Mouse (Mus musculus) retina, postnatal 1 day (tissue): ENCODE results near the gene Vps37b.

Experiments used
- DNase-seq: peaks from one replicate; pipeline ENCODE4 v3.0.0-alpha.2; 2012

The Vps37b gene

DNA sequence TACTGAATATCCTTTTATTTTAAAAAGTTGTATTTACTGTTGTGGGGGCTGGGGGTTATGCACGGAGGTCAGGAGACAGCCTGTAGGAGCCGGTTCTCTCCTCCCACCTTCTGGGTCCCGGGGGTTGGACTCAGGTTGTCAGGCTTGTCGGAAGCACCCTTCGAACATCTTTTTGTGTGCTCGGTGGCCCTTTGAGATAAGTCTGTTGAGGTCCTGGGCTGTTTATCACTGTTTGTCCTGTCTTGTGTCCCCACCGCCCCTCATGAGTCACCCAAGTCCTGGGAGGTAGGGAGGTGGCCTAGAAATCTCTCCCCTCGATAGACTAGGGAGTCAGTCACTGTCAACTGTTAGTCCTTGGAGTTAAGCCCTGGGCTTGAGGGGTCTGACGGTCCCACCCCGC, 33.7 kb downstream of the Vps37b start:
- DNase-seq = no peak

DNA sequence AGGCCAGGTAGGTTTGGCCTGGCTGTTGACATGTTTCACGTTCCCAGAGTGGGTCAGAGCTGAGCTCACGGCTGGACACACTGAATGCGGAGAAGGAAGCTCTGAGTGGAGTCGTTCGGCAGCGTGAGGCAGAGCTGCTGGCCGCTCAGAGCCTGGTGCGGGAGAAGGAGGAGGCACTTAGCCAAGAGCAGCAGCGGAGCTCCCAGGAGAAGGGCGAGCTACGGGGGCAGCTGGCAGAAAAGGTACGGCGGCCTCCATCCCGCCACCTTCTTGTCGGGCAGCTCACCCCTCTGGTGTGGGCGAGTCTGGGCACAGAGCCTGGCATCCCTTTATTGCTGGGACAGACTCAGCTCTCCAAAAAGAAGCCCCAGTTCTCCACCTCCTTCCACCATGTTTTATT, 34.3 kb downstream of the Vps37b start:
- peak; percentile 19 for DNase-seq

DNA sequence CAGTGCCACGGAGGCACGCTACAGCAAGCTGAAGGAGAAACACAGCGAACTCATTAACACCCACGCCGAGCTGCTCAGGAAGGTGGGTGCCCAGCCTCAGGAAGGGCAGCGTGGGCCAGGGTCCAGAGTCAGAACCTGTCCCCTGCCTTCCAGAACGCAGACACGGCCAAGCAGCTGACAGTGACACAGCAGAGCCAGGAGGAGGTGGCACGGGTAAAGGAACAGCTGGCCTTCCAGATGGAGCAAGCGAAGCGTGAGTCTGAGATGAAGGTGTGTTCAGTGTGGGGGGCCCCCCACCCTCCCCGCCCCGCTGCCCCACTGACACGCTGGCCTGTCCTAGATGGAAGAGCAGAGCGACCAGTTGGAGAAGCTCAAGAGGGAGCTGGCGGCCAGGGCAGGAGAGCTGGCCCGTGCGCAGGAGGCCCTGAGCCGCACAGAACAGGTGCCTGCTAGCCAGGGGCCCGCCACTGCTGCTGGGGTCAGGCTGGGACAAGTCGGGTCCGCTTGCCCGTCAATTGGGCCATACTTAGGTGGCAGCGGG, 34.8 kb downstream of the Vps37b start:
- DNase-seq = peak; percentile 56

DNA sequence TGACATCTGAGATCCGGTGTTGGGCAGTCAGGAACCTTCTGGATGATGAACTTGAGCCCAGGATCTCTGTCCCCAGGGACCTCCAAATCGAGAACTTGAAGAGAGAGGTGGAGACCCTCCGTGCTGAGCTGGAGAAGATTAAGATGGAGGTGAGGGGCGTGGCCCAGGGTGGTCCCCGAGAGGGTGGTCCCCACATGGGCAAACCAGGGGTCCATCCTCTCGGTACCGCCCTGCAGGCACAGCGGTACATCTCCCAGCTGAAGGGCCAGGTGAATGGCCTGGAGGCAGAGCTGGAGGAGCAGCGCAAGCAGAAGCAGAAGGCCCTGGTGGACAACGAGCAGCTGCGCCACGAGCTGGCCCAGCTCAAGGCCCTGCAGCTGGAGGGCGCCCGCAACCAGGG, 35.4 kb downstream of the Vps37b start:
- DNase-seq = no peak

DNA sequence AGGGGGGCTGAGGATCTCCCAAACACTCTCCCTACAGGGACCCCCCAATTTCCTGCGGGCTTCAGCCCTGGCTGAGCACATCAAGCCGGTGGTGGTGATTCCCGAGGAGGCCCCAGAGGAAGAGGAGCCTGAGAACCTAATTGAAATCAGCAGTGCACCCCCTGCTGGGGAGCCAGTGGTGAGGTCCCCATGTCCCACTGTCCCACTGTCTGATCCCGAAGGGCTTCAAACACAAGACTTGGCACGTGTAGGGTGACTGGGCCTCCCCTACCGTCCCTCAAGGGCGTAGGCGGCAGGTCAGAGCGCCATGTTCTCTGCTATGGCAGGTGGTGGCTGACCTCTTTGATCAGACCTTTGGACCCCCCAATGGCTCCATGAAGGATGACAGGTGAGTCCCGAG, 35.9 kb downstream of the Vps37b start:
- no peak for DNase-seq

DNA sequence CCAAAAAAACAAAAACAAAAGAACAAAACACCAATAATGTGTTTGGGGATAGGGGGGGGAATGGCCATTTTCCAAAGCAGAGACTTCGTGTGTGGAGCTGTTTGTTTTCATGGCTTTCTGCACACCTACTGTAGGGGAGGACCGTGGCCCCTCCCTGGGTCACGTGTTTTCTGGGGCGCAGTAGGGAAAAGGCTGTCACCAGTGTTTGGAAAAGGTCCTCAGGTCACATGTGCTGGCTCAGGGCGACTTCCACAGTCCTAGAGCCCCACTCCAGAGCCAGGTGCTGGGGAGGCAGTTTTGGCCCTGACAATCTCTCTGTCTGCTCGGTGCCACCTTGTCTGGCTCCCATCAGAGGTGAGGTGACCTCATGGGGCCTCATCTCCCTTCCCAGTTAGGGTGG, 36.7 kb downstream of the Vps37b start:
- DNase-seq = no peak

DNA sequence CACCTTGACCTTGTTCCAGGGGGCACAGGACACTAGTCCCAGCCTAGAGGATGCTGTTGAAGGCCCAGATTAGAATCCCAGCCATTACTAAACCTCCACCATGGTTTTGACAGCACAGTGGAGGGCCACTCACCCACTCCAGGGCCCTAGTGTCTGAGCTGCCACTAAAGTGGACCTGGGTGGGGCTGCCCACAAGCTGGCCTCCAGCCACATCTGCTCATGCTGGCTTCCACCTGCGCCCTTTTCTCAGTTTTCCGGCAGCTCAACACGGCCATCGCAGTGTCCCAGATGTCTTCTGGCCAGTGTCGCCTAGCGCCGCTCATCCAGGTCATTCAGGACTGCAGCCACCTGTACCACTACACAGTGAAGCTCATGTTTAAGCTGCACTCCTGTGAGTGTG, 37.6 kb downstream of the Vps37b start:
- DNase-seq = no peak

DNA sequence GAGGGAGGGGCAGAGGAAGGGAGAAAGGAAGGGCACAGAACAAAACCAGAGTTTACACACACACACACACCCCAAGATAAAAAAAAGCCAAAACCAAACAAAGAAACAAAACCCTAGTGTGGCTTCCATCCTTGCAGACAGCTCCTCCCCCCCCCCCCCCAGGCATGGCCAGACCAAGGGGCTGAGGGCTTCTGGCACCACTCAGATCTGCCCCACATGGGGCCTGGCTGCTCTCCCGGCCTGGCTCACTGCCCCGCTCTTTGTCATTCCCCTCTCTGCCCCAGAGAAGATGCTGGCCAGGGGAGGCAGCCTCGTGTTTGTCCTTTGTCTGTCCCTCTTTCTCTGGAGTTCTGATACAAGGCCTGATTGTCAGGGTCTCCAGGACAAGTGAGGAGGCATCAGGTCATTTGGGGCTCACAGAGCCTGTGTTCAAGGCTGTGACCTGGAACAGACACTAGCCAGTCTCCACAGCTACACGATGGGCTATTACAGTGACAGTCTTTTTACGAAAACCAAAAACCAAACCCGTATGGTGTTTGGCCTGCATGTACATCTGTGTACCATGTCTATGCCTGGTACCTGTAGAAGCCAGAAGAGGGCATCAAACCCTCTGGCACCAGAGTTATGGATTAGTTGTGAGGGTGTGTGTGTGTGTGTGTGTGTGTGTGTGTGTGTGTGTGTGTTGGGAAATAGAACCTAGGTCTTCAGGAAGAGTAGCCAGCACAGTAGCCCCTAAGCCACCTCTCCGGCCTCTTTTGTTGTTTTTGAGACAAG, 38.6 kb downstream of the Vps37b start:
- DNase-seq = peak; percentile 64

DNA sequence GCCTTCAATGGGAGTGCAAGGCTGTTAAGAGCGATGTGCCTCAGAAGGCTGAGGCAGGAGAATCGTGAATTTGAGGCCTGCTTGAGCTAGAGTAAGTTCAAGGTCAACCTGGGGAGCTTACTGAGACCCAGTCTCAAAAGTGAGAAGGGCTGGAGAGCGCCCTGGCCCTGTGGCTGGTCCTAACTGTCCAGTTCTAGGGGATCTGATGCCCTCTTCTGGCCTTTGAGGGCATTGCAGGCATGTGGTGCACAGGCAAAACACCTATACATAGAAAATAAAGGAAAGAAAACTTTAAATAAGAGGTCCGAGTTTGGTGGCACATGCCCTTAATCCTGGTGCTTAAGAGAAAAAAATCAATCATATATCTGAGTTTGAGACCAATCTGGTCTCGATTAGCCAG, 39.3 kb downstream of the Vps37b start:
- peak; percentile 82 for DNase-seq

DNA sequence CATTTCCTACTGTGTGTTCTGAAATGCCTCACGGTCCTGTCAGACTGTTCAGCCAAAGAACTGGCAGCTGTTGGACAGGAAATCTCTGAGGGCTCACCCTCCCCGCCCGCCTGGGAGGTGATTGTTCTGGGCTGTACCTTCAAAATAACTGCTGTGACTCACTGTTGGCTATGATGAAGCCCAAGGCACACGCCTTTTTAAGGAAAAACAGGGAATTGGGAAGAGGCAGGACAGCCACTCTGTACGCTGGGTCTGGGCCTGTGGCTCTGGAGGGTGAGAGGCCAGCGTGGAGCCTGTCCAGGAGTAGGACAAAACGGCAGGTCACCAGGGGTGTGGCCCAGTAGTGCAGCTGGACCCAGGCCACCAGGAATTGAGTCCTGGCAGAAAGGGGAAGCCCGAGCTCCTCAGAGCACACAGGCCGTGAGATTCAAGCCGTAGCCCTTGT, 39.9 kb downstream of the Vps37b start:
- DNase-seq = no peak

DNA sequence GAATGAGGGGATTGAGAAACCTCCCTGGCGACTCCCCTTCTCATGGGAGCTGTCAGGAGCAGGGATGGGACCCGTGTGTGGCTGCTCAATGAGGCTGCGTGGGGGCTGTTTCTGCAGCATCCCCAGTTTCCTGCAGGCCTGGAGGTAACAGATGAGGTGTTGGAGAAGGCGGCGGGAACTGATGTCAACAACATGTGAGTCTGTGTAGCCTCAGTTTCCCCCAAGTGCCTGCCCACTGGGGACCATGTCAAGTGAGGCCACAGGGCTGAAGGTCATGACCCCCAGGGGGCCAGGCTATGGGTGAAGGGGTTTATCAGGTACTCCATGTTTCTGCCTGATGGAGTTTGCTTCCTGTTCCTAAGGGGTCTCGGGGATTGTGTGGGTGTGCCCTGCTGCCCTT, 40.7 kb downstream of the Vps37b start:
- no peak for DNase-seq

DNA sequence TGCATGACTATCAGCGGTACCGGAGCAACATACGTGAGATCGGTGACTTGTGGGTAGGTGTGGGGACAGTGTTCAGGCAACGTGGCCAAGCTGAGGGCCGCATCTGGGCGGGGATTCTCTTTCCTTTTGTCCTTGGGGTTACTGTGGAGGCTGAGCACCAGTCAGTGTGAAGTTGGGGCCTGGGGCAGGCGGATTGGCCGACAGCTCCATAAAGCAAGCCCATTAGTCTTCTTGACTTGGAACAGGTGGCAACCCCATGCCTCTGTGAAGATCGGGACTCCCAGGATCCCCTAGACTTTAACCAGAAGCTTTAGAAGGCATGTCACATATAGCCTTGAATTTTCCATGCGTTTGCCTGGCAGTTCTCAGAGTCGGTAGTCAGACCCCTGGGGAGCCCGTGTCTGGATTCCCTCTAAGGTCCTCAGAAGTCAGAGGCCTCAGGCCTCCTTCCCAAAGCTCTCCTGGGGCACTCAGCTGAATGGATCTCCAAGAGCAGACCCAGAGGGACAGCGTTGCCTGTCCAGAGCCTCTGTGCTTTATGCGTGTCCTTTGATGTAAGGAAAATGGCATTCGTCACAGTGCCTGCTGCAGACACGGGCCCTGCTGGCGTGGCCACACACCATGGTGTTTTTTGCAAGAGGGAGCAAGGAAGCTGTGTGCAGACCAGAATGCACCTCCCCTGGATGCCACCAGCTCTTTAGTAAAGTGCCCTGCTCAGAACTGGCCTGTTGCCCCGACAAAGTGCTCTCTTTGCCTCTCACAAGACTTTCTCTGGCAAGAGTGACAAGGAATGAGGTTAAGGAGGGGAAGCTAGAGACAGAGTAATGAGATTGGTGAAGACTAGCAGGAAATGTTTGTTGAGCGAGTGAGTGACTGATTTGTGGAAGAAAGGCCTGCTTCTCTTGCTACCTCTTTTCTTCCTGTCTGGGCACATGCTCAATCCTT, 41.9 kb downstream of the Vps37b start:
- DNase-seq = no peak

DNA sequence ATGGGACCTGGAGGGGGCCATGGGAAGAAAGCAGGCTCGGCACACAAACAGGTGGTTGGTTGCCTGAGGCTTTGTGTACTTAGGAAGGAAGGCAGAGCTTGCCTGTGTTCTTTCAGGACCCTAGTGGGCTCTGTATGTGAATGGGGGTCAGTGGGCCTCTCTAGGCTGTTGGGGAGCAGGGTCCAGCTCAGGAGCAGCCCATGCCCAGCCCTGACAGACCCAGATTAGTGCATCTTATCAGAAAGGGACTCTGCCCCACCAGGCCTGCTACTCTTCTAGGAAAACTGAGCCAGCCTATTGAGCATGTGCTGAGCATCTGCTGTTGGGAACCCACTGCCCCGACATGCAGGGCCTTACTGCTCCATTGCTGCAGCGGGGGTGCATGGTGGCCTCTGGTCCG, 44.6 kb downstream of the Vps37b start:
- no peak for DNase-seq

DNA sequence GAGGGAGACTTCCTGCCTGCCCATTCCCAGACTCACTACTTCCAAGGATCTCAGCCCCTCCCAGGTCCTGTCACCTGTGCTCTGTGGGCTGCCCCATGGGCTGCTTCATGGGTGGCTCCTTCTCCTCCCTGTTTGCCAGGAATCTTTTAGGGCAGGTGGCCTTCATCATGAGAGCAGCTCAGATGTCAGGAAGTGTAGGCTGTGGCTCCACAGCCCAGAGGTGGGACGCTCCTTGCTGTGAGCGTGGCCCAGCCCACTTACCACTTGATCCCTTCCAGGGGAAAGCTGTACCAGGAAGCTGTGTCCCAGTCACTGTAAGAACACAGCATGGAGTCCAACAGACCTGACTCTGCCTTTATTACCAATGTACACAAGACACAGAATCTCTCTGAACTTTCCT, 45.1 kb downstream of the Vps37b start:
- no peak for DNase-seq

DNA sequence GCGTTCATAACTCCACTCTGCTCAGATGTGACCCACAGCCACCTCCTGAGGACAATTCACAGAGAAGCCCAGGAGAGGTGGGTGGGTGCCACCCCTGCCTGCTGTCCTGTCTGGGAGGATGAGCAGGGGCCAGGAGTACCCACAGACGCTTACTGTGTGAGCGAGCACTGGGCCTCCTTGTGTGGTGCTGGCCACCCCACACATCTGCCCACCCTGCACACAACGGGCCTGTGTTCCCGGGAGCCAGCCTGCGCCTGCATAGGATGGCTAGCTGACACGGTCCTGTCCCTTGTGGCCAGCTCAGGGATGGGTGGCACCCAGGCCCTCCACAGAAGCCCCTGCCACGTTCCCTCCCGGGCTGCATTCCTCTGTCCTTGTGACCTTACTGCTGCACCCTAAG, 46.6 kb downstream of the Vps37b start:
- DNase-seq = no peak

DNA sequence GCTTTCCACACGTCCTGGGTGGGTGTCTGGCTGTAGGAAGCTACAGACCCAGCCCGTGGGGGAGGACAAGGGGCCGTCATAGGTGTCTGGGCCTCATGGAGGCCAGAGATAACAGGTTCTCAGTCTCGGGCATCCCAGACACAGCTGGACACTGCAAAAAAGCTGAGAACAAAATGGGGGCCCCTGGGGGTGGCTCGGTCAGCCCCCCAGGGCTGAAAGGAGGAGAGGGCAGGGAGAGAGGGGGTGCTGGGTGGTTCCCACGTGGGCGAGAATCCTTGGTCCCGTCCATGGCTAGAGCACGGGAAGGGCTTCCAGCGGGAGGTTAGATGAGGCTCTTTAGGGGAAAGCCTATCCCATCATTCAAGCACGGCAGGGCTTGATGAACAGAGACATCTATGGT, 49.2 kb downstream of the Vps37b start:
- no peak for DNase-seq

DNA sequence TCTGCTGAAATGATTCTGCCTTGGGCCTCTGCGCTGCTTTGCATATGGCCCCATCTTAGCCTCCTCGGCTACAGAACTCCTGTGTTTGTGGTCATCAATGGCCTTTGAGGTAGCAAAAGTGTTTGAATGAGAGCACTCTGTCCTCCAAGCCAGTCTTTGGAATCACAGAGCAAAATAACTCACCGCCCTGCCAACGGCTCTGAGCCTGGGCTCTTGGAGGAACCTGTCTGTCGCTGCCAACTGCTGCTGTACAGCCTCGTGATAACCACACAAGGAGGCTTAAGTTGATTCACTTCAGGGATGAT, 50.9 kb downstream of the Vps37b start:
- no peak for DNase-seq

DNA sequence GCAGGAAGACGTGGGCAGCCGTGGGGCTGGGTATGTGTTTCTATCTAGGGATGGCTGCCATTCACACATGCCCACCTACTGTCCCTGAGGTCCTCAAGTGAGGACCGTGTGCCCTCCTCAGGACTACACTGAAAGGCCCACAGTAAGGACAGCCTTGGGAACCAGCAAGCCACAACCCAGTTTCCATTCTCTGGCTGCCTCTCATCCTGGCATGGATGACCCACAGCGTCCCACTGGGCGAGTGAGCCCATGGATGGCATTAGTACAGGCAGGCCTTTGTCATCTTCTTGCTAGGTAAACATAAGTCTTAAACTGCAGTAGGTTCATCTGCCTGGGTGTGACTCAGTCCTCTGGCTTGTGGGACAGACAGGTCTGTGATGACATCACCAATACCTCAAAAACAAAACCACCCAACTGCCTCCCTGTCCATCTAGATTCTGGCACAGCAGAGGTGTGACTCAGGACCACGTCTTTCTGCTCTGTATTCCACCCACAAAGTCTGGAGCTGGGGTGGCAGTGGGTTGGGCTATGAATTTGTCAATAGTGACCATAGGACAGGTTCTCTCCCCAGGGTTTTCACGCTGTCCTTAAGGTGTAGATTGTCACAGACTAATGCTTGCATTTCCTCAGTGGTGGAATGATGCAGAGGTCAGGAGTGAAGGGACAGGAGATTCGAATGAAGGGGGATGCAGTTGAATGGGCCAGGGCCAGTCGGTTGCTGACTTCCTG, 51.4 kb downstream of the Vps37b start:
- no peak for DNase-seq

DNA sequence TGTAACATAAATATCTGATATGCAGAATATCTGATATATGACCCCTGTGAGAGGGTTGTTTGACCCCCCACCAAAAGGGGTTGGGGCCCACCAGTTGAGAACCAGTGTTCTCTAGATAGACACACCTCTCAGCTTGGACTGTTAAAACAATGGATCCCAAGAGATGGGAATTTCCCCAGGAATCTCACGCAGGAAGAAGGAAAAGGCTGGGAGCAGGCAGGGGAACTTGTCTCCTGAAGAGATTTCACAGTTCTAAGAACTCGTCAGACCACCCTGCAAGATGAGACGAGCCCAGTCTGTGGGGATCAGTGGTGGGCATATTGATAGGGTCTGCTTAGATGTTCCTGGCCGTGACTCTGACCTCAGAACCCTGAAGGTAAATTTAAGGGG, 52.1 kb downstream of the Vps37b start:
- no peak for DNase-seq

DNA sequence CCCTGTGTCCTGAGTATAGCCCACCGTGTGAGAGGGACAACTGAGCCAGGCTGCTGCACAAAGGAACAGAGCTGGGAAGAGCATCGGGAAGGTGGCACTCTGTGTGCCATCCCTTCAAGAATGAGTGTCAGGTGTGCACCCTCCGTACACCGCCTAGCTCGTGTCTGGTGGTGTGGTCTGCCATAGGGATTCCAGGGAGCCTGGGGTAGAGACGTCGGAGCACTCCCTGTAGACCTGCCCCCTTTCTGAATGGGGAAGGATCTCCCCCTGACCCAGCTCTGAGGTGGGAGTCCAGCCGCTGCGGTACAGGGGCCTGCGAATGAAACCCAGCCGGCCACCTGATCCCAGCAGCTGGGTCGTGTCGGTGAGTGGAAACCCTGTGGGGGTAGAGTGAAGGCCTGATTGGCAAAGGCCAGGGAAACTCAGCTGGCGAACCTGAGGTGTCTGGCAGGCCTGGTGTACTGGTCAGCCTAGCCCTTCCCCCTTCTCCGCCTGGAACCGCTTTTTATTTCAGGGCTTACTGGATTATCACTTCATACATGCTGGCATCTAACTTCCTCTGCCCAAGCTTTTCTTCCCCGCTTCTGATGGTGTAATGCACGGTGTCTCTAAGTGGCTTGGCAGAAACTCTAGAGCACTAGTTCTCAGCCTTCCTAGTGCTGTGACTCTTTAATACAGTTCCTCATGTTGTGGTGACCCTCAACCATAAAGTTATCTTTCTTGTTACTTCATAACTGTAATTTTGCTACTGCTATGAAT, 52.7 kb downstream of the Vps37b start:
- no peak for DNase-seq

DNA sequence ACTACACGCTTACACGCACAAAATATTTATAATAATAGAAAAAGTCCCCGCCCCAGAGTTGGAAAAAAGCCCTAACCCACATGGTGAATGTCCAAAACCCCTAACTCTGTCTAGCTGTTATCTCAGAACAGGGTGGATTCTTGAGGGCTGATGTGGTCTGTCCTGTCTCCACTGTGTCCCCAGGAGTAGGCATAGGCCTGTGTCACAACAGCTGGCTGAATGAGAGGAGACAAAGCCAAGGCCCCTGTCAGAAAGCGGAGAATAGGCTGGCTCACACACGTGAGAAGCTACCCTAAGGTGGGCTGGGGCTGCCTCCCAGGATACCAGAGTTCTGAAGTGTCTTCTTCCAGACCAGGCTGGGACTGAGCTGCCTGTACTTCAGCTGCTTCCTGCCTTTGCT, 53.9 kb downstream of the Vps37b start:
- DNase-seq = no peak

DNA sequence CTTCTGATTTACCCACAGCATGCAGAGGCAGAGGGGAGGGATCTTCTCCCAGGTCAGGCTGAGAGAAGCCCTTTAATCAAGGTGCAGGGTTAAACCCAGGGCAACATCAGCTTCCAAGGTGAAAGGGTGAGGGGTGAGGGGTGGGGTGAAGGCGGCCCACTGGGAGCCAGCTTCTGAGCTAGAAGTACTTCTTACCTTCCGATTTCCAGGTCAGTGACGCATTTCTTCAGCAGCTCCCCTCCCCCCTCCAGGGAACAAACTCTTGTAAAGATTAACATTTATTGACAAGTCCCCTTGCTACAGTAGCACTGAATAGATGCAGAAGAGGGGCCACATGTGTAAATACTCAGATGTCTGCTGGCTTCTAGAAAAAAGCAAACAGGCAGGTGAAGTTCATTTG, 54.8 kb downstream of the Vps37b start:
- DNase-seq = no peak
